In the genomic region with DNA sequence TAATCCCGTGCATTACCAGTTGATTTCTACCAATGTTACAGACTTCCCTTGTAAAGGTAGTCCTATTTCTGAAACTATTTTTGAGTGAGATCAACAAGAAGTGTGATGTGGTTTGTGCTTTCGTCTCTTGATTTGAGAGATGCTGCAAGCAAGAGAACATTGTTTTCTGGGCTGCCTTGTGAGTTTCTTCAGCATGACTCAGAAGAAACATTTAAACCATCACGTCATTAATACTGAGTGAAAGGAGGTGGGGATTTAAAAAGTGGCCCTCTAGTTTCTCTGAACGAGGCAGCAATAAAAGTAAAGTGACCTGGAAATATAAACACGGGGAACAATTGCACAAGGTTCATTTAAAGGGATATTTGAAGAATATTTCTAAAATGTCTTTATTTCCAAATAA, we compare ENCODE assay signal across 20 mouse cellular contexts.
DNase-seq lines count a peak whose midpoint lies in the region; ATAC-seq and TF ChIP-seq lines count a peak whose summit lies in the region.
"Had no signal": no experiment of that assay in that cellular context is flagged by ENCODE, and none has a peak within 500 bp of the region (broad histone marks: within the 10 kb centered on the region; RNA-seq: fewer than 3 reads in every experiment).

No protein-coding gene starts in this region.

- 0 out of 2 replicates have a peak, but pooled peaks cover 3% of the 10 kb centered on the region for H3K4me1 ChIP-seq in lung, embryonic 15.5 days
- H3K4me1 ChIP-seq in lung, postnatal 0 days (ENCODE audit: insufficient read depth, low read depth, low read length), result no peaks in the 10 kb centered on the region
- H3K4me1 ChIP-seq in lung, adult 2 months (ENCODE audit: control insufficient read depth, insufficient read depth, low read length), result no peaks in the 10 kb centered on the region
- H3K4me1 ChIP-seq: embryonic facial prominence, embryonic 10.5 days; embryonic facial prominence, embryonic 12.5 days; forebrain, embryonic 13.5 days; forebrain, embryonic 15.5 days had no signal

- no peak for TF ChIP-seq CTCF in lung, postnatal 0 days (IDR thresholded peaks at IDR 0.05)
- no peak for TF ChIP-seq CTCF in lung, adult 2 months (IDR thresholded peaks at IDR 0.05; ENCODE audit: insufficient read depth, low read length)

- no peak overlapping the region for H3K4me3 ChIP-seq in lung, embryonic 15.5 days
- no peak overlapping the region for H3K4me3 ChIP-seq in lung, postnatal 0 days (ENCODE audit: low read depth, low read length)
- H3K4me3 ChIP-seq in lung, adult 2 months (replicated peaks; ENCODE audit: extremely low read depth, low read depth, low read length), result no peak overlapping the region
- H3K4me3 ChIP-seq: embryonic facial prominence, embryonic 10.5 days; embryonic facial prominence, embryonic 12.5 days; forebrain, embryonic 13.5 days; forebrain, embryonic 15.5 days had no signal

- no peaks in the 10 kb centered on the region for H3K36me3 ChIP-seq in lung, embryonic 15.5 days
- no peaks in the 10 kb centered on the region for H3K36me3 ChIP-seq in lung, postnatal 0 days (ENCODE audit: insufficient read depth, low read length)
- H3K36me3 ChIP-seq: embryonic facial prominence, embryonic 10.5 days; embryonic facial prominence, embryonic 12.5 days; forebrain, embryonic 15.5 days had no signal

- DNase-seq in lung, postnatal 10 days, result no peak
- DNase-seq in lung, postnatal 0 days (ENCODE audit: low spot score), result peak; percentile 72
- no peak for DNase-seq in lung, adult 2 months
- DNase-seq in lung, postnatal 25 days (ENCODE audit: low spot score), result peak; percentile 23
- peak; percentile 19 for DNase-seq in lung, postnatal 36 days
- DNase-seq in adrenal gland, adult 2 months, result no peak
- no peak for DNase-seq in liver
- DNase-seq: adrenal gland, adult 8-10 months; adrenal gland, postnatal 14 days; adrenal gland, postnatal 36 days; cerebellum, adult 11-12 months; cerebellum, adult 2 months; cerebellum, adult 9-10 months; cerebellum, postnatal 10 days; cerebellum, postnatal 25 days had no signal

- H3K9me3 ChIP-seq in lung, embryonic 15.5 days, result no peaks in the 10 kb centered on the region
- no peaks in the 10 kb centered on the region for H3K9me3 ChIP-seq in lung, postnatal 0 days (ENCODE audit: low read length)
- H3K9me3 ChIP-seq: embryonic facial prominence, embryonic 10.5 days; embryonic facial prominence, embryonic 12.5 days; forebrain, embryonic 13.5 days; forebrain, embryonic 15.5 days had no signal

- no peak for TF ChIP-seq EP300 in lung, postnatal 0 days (IDR thresholded peaks at IDR 0.05)

- peak; percentile 31; the same call in 1 of the 2 replicates for ATAC-seq in lung, embryonic 15.5 days (ENCODE audit: borderline replicate concordance, extremely low read depth, low FRiP score, low TSS enrichment)
- ATAC-seq in lung, postnatal 0 days, result peak; percentile 49; the same call in 1 of the 2 replicates
- ATAC-seq: forebrain, embryonic 13.5 days; forebrain, embryonic 15.5 days had no signal

- no peak overlapping the region for H3K9ac ChIP-seq in lung, embryonic 15.5 days
- no peak overlapping the region for H3K9ac ChIP-seq in lung, postnatal 0 days (replicated peaks; ENCODE audit: low read depth)
- H3K9ac ChIP-seq: embryonic facial prominence, embryonic 12.5 days; forebrain, embryonic 13.5 days; forebrain, embryonic 15.5 days had no signal

- H3K27me3 ChIP-seq in lung, embryonic 15.5 days, result no peaks in the 10 kb centered on the region
- no peaks in the 10 kb centered on the region for H3K27me3 ChIP-seq in lung, postnatal 0 days (replicated peaks; ENCODE audit: insufficient read depth, low read length)
- H3K27me3 ChIP-seq: embryonic facial prominence, embryonic 12.5 days; forebrain, embryonic 13.5 days; forebrain, embryonic 15.5 days had no signal

- WGBS in lung, embryonic 15.5 days, result 34% methylated on average over 5 of the region's 5 CpGs
- 41% methylated on average over 5 of the region's 5 CpGs for WGBS in lung, postnatal 0 days
- WGBS in lung, adult 2 months, result 48% methylated on average over 5 of the region's 5 CpGs

- H3K27ac ChIP-seq in lung, embryonic 15.5 days, result 0 out of 2 replicates have a peak overlapping the region, but pooled peaks have one; percentile 5
- no peak overlapping the region for H3K27ac ChIP-seq in lung, postnatal 0 days (ENCODE audit: low read length)
- H3K27ac ChIP-seq: embryonic facial prominence, embryonic 10.5 days; embryonic facial prominence, embryonic 12.5 days; forebrain, embryonic 13.5 days; forebrain, embryonic 15.5 days had no signal

- TF ChIP-seq POLR2A in lung, adult 2 months (IDR thresholded peaks at IDR 0.05; ENCODE audit: borderline replicate concordance, extremely low read depth, low read depth, low read length), result no peak

- H3K4me2 ChIP-seq in lung, embryonic 15.5 days, result no peak overlapping the region
- no peak overlapping the region for H3K4me2 ChIP-seq in lung, postnatal 0 days (replicated peaks; ENCODE audit: low read depth, low read length)
- H3K4me2 ChIP-seq: embryonic facial prominence, embryonic 12.5 days; forebrain, embryonic 13.5 days; forebrain, embryonic 15.5 days had no signal

Comparison
In these comparisons a context has a peak if more than half of its experiments do, and no peak if none do; other contexts are left out.
1. DNase-seq: peak in lung, postnatal 0 days (single experiment), lung, postnatal 25 days (single experiment) and lung, postnatal 36 days (single experiment); none in lung, postnatal 10 days (single experiment), lung, adult 2 months (single experiment), adrenal gland, adult 2 months (single experiment) and liver (single experiment).